ENCODE assay signal across 16 mouse cellular contexts in the genomic region with DNA sequence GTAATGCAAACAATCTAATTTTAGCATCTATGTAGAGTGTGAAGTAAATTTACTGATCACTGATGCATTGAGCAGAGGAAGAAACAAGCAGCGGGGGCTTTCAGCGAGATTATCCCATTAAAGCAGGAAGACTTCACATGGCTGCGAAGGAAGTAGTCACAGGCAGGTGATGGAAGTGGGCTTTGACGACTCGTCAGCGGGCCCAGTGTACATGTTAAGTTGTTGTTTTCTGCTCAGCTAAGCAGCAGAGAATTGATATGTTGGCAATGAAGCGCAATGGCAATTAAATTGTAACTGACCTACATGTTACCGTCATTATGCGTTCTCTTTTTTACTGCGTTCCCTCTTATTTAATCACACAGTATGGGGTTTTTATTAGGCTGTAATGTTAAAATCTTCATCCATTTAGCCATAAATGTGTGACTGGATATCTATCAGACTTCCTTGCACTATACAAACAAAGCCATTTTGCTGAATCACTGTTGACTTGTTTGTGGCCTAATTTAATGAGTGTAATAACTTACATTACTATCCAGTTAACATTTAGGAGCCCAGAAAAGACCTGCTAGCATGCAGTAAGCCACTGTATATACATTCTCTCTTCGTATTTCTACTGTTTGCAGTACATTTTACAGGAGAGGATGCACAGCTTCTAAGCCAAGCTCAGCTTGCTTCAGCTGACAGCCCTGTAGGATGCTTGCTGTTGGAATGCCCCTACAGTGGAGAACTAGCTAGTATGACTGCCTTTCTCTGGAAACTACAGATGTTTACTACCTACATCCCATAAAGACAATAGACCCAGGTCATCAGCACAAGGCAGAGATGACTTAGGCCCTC.
DNase-seq lines count a peak whose midpoint lies in the region; ATAC-seq and TF ChIP-seq lines count a peak whose summit lies in the region.
"Had no signal": no experiment of that assay in that cellular context is flagged by ENCODE, and none has a peak within 500 bp of the region (broad histone marks: within the 10 kb centered on the region; RNA-seq: fewer than 3 reads in every experiment).

No protein-coding gene starts in this region.

- TF ChIP-seq CTCF in olfactory bulb, adult 2 months (IDR thresholded peaks at IDR 0.05; ENCODE audit: insufficient read depth, low read depth, low read length), result no peak

- TF ChIP-seq POLR2A in olfactory bulb, adult 2 months (IDR thresholded peaks at IDR 0.05; ENCODE audit: insufficient read depth, low read depth, low read length), result no peak

- no peak overlapping the region for H3K9ac ChIP-seq in midbrain, embryonic 14.5 days (replicated peaks; ENCODE audit: low read length)
- no peak overlapping the region for H3K9ac ChIP-seq in midbrain, embryonic 13.5 days (replicated peaks)
- H3K9ac ChIP-seq in hindbrain, embryonic 14.5 days, result no peak overlapping the region
- H3K9ac ChIP-seq: heart, embryonic 15.5 days had no signal

- H3K27me3 ChIP-seq in midbrain, embryonic 14.5 days (ENCODE audit: control insufficient read depth, insufficient read depth, low read length), result no peaks in the 10 kb centered on the region
- H3K27me3 ChIP-seq in midbrain, embryonic 13.5 days, result no peaks in the 10 kb centered on the region
- no peaks in the 10 kb centered on the region for H3K27me3 ChIP-seq in hindbrain, embryonic 14.5 days (ENCODE audit: control insufficient read depth, insufficient read depth, low read length)
- H3K27me3 ChIP-seq: heart, embryonic 15.5 days had no signal

- H3K4me1 ChIP-seq in midbrain, embryonic 14.5 days (ENCODE audit: control insufficient read depth, insufficient read depth, low read length), result peaks cover 11% of the 10 kb centered on the region
- peaks cover 9% of the 10 kb centered on the region; the same call in 1 of the 2 replicates for H3K4me1 ChIP-seq in midbrain, embryonic 13.5 days (replicated peaks)
- peaks cover 9% of the 10 kb centered on the region; the same call in 1 of the 2 replicates for H3K4me1 ChIP-seq in hindbrain, embryonic 14.5 days (replicated peaks; ENCODE audit: control insufficient read depth, insufficient read depth, low read length)
- peaks cover 2% of the 10 kb centered on the region; the same call in 1 of the 2 replicates for H3K4me1 ChIP-seq in olfactory bulb, adult 2 months (ENCODE audit: control insufficient read depth, insufficient read depth, low read length)
- H3K4me1 ChIP-seq: heart, embryonic 15.5 days had no signal

- no peak for ATAC-seq in midbrain, embryonic 14.5 days (ENCODE audit: low FRiP score, low TSS enrichment)
- ATAC-seq in midbrain, embryonic 13.5 days, result no peak
- ATAC-seq in hindbrain, embryonic 14.5 days (ENCODE audit: low FRiP score), result no peak; the same call in 1 of the 2 replicates
- no peak for ATAC-seq in inflammation-experienced regulatory T-cells, adult 6 months

- 47% methylated on average over 11 of the region's 11 CpGs for WGBS in midbrain, embryonic 14.5 days
- WGBS in midbrain, embryonic 13.5 days, result 50% methylated on average over 11 of the region's 11 CpGs
- 39% methylated on average over 11 of the region's 11 CpGs for WGBS in hindbrain, embryonic 14.5 days
- 36% methylated on average over 11 of the region's 11 CpGs for WGBS in olfactory bulb, adult 2 months

- H3K4me3 ChIP-seq in midbrain, embryonic 14.5 days (replicated peaks; ENCODE audit: low read depth, low read length), result no peak overlapping the region
- H3K4me3 ChIP-seq in midbrain, embryonic 13.5 days (replicated peaks), result no peak overlapping the region
- H3K4me3 ChIP-seq in hindbrain, embryonic 14.5 days (replicated peaks; ENCODE audit: low read length), result no peak overlapping the region
- no peak overlapping the region for H3K4me3 ChIP-seq in olfactory bulb, adult 2 months (ENCODE audit: insufficient read depth, low read depth, low read length)
- H3K4me3 ChIP-seq: erythroblast, embryonic 14.5 days; heart, embryonic 15.5 days had no signal

- no peaks in the 10 kb centered on the region for H3K36me3 ChIP-seq in midbrain, embryonic 14.5 days (ENCODE audit: control insufficient read depth, insufficient read depth, low read length)
- no peaks in the 10 kb centered on the region for H3K36me3 ChIP-seq in midbrain, embryonic 13.5 days
- H3K36me3 ChIP-seq in hindbrain, embryonic 14.5 days (replicated peaks; ENCODE audit: control insufficient read depth, insufficient read depth), result no peaks in the 10 kb centered on the region
- H3K36me3 ChIP-seq: heart, embryonic 15.5 days had no signal

- H3K9me3 ChIP-seq in midbrain, embryonic 14.5 days (ENCODE audit: control insufficient read depth, low read length), result no peaks in the 10 kb centered on the region
- H3K9me3 ChIP-seq in midbrain, embryonic 13.5 days, result no peaks in the 10 kb centered on the region
- no peaks in the 10 kb centered on the region for H3K9me3 ChIP-seq in hindbrain, embryonic 14.5 days (ENCODE audit: control insufficient read depth, low read length)
- H3K9me3 ChIP-seq: heart, embryonic 15.5 days had no signal

- peak overlapping the region; percentile 28; the same call in 1 of the 2 replicates for H3K27ac ChIP-seq in midbrain, embryonic 14.5 days (replicated peaks; ENCODE audit: low read depth, low read length)
- no peak overlapping the region for H3K27ac ChIP-seq in midbrain, embryonic 13.5 days
- peak overlapping the region; percentile 1; the same call in 1 of the 2 replicates for H3K27ac ChIP-seq in hindbrain, embryonic 14.5 days
- peak overlapping the region; percentile 51; the same call in 1 of the 2 replicates for H3K27ac ChIP-seq in olfactory bulb, adult 2 months (ENCODE audit: insufficient read depth, low read depth, low read length)
- H3K27ac ChIP-seq: heart, embryonic 15.5 days had no signal

- peak; percentile 24 to 35 for DNase-seq in cerebellum, postnatal 10 days
- no peak for DNase-seq in cerebellum, adult 11-12 months
- no peak for DNase-seq in midbrain, embryonic 14.5 days
- DNase-seq in hindbrain, embryonic 14.5 days (ENCODE audit: low spot score), result no peak
- DNase-seq in c-Kit-positive CD71-positive TER-119-positive erythroid progenitor cells, embryonic 14.5 days (ENCODE audit: low spot score), result no peak
- DNase-seq: cerebellum, adult 11 months; heart, adult 18-20 months; kidney, adult 8-10 months; kidney, postnatal 25 days; lung, postnatal 14 days; thymus, postnatal 4 days had no signal

- no peak overlapping the region for H3K4me2 ChIP-seq in midbrain, embryonic 14.5 days (ENCODE audit: low read length)
- no peak overlapping the region for H3K4me2 ChIP-seq in midbrain, embryonic 13.5 days (replicated peaks)
- H3K4me2 ChIP-seq in hindbrain, embryonic 14.5 days (replicated peaks), result no peak overlapping the region
- H3K4me2 ChIP-seq: heart, embryonic 15.5 days had no signal

Comparison
In these comparisons a context has a peak if more than half of its experiments do, and no peak if none do; other contexts are left out.
1. DNase-seq: peak in cerebellum, postnatal 10 days (2 of 2); none in cerebellum, adult 11-12 months (single experiment), midbrain, embryonic 14.5 days (single experiment), hindbrain, embryonic 14.5 days (single experiment) and c-Kit-positive CD71-positive TER-119-positive erythroid progenitor cells, embryonic 14.5 days (single experiment).